Mouse (Mus musculus) right cerebral cortex, adult 18-20 months (tissue): ENCODE data around the gene Tmem207.

ENCODE experiments used
- DNase-seq: peaks from one replicate; pipeline ENCODE4 v3.0.0; 2022; ENCODE audit warnings: mixed read lengths

Gene Tmem207

GRCm38 (mm10) chr16:26454163-26454562 is 72.4 kb downstream of the Tmem207 start:
- no peak for DNase-seq
